In the genomic region with DNA sequence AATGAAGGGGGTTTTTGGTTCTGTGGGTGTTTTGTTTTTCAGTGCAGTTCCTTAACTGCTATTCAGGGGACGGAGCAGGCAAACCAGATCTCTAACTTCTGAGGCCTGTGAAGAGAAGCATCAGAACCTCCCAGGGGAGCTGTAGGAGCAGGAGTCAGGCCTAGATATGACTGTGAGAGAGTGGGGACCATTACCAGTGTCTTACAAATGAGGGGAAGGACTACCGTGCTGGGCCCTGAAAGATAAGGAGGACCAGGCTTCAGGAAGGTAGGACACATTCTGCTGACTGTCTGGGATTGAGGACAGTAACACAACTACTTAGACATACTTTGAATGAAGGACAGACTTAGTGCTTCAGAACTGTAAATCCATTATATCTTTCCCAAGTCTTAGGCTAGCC, we compare ENCODE assay signal across 22 mouse cellular contexts. TPM values are rescaled to one million over a fixed set of nuclear protein-coding genes. Genes with fewer than 3 reads are reported as not detected.
DNase-seq lines count a peak whose midpoint lies in the region; ATAC-seq and TF ChIP-seq lines count a peak whose summit lies in the region.
"Had no signal": no experiment of that assay in that cellular context is flagged by ENCODE, and none has a peak within 500 bp of the region (broad histone marks: within the 10 kb centered on the region; RNA-seq: fewer than 3 reads in every experiment).

No protein-coding gene starts in this region.

- no peaks in the 10 kb centered on the region for H3K79me2 ChIP-seq in CH12.LX (replicated peaks; ENCODE audit: control insufficient read depth, extremely low read depth, insufficient read depth, poor library complexity, severe bottlenecking)

- 0 out of 2 replicates have a peak, but pooled peaks have one; percentile 45 for ATAC-seq in liver, embryonic 11.5 days (replicated peaks; ENCODE audit: low FRiP score)
- ATAC-seq in liver, embryonic 13.5 days (ENCODE audit: low read depth), result peak; percentile 57
- ATAC-seq: activated CD4-positive, CD25-positive, alpha-beta regulatory T cell, adult 4 months; forebrain, embryonic 13.5 days; forebrain, embryonic 15.5 days; Patski had no signal

- H3K9ac ChIP-seq in liver, embryonic 11.5 days (ENCODE audit: low read depth, low read length), result no peak overlapping the region
- no peak overlapping the region for H3K9ac ChIP-seq in CH12.LX (ENCODE audit: insufficient read depth, low read depth)
- no peak overlapping the region for H3K9ac ChIP-seq in liver, embryonic 13.5 days
- H3K9ac ChIP-seq: embryonic facial prominence, embryonic 12.5 days; forebrain, embryonic 13.5 days; forebrain, embryonic 15.5 days had no signal

- no peaks in the 10 kb centered on the region for H3K27me3 ChIP-seq in liver, embryonic 11.5 days (replicated peaks; ENCODE audit: control insufficient read depth, insufficient read depth, low read length)
- no peaks in the 10 kb centered on the region for H3K27me3 ChIP-seq in CH12.LX (replicated peaks)
- H3K27me3 ChIP-seq in liver, embryonic 13.5 days, result no peaks in the 10 kb centered on the region
- H3K27me3 ChIP-seq in midbrain, embryonic 10.5 days (ENCODE audit: low read depth, poor library complexity, severe bottlenecking), result no peaks in the 10 kb centered on the region
- H3K27me3 ChIP-seq: embryonic facial prominence, embryonic 12.5 days; forebrain, embryonic 13.5 days; forebrain, embryonic 15.5 days; Patski had no signal

- H3K4me1 ChIP-seq in liver, embryonic 11.5 days (replicated peaks; ENCODE audit: control insufficient read depth, insufficient read depth, low read length), result no peaks in the 10 kb centered on the region; the same call in 1 of the 2 replicates
- H3K4me1 ChIP-seq in CH12.LX (ENCODE audit: control insufficient read depth in 1 of 2, insufficient read depth in 2 of 2), result peaks cover 0 to 14% of the 10 kb centered on the region in 2 experiments; a peak in 2 of 4 replicates
- H3K4me1 ChIP-seq in liver, embryonic 13.5 days (replicated peaks), result peaks cover 7% of the 10 kb centered on the region
- no peaks in the 10 kb centered on the region for H3K4me1 ChIP-seq in midbrain, embryonic 10.5 days
- H3K4me1 ChIP-seq: embryonic facial prominence, embryonic 10.5 days; embryonic facial prominence, embryonic 12.5 days; forebrain, embryonic 13.5 days; forebrain, embryonic 15.5 days had no signal

- dilution Hi-C loops in CH12.LX (cut with MboI; ENCODE audit: extremely low pct_ligation_motif_present, extremely low pct_unique_long_range_greater_than_20kb, low sequenced_read_pairs), result no loop called here

- H3K27ac ChIP-seq in liver, embryonic 11.5 days (ENCODE audit: low read depth, low read length), result no peak overlapping the region
- no peak overlapping the region for H3K27ac ChIP-seq in CH12.LX (ENCODE audit: insufficient read depth, low read depth)
- no peak overlapping the region for H3K27ac ChIP-seq in liver, embryonic 13.5 days
- no peak overlapping the region for H3K27ac ChIP-seq in midbrain, embryonic 10.5 days (replicated peaks)
- H3K27ac ChIP-seq: embryonic facial prominence, embryonic 10.5 days; embryonic facial prominence, embryonic 12.5 days; forebrain, embryonic 13.5 days; forebrain, embryonic 15.5 days had no signal

- TF ChIP-seq POLR2A in CH12.LX (IDR thresholded peaks at IDR 0.05; ENCODE audit: low read depth, low read length), result no peak

- H3K4me2 ChIP-seq in liver, embryonic 11.5 days, result no peak overlapping the region
- H3K4me2 ChIP-seq in CH12.LX (ENCODE audit: insufficient read depth, low read depth, poor library complexity, severe bottlenecking), result no peak overlapping the region
- no peak overlapping the region for H3K4me2 ChIP-seq in liver, embryonic 13.5 days
- H3K4me2 ChIP-seq: embryonic facial prominence, embryonic 12.5 days; forebrain, embryonic 13.5 days; forebrain, embryonic 15.5 days had no signal

- TF ChIP-seq RAD21 in CH12.LX (IDR thresholded peaks at IDR 0.05; ENCODE audit: low read depth, low read length), result no peak

- H3K4me3 ChIP-seq in liver, embryonic 11.5 days (ENCODE audit: low read depth, low read length), result no peak overlapping the region
- H3K4me3 ChIP-seq in CH12.LX (replicated peaks in 1 of 3; ENCODE audit: low read depth in 2 of 3, low read length in 2 of 3, poor library complexity in 1 of 3), result no peak overlapping the region
- H3K4me3 ChIP-seq in liver, embryonic 13.5 days (replicated peaks), result no peak overlapping the region
- no peak overlapping the region for H3K4me3 ChIP-seq in midbrain, embryonic 10.5 days
- H3K4me3 ChIP-seq: embryonic facial prominence, embryonic 10.5 days; embryonic facial prominence, embryonic 12.5 days; forebrain, embryonic 13.5 days; forebrain, embryonic 15.5 days had no signal

- TF ChIP-seq CTCF in CH12.LX (conservative IDR thresholded peaks at IDR 0.05 in 1 of 2, IDR thresholded peaks at IDR 0.05 in 1 of 2; ENCODE audit: low read depth in 2 of 2, low read length in 2 of 2), result no peak

- H3K36me3 ChIP-seq in liver, embryonic 11.5 days (ENCODE audit: control insufficient read depth, insufficient read depth, low read length), result peaks cover 6% of the 10 kb centered on the region; the same call in 1 of the 2 replicates
- H3K36me3 ChIP-seq in CH12.LX (replicated peaks in 1 of 2; ENCODE audit: control insufficient read depth in 1 of 2, insufficient read depth in 1 of 2, low read length in 1 of 2), result peaks cover 5 to 39% of the 10 kb centered on the region in 2 experiments
- H3K36me3 ChIP-seq in liver, embryonic 13.5 days, result peaks cover 27% of the 10 kb centered on the region
- peaks cover 36% of the 10 kb centered on the region for H3K36me3 ChIP-seq in midbrain, embryonic 10.5 days

- no peak for DNase-seq in liver, embryonic 11.5 days (ENCODE audit: low spot score)
- no peak for DNase-seq in liver
- DNase-seq in CH12.LX (ENCODE audit: extremely low read depth), result peak; percentile 42
- no peak for DNase-seq in liver, embryonic 13.5 days
- no peak for DNase-seq in midbrain, embryonic 10.5 days (ENCODE audit: low spot score)
- no peak for DNase-seq in lung, adult 18-20 months
- DNase-seq: adrenal gland, adult 8-10 months; adrenal gland, postnatal 14 days; adrenal gland, postnatal 36 days; cerebellum, adult 11-12 months; cerebellum, adult 2 months; cerebellum, adult 9-10 months; cerebellum, postnatal 10 days; cerebellum, postnatal 25 days had no signal

- no peaks in the 10 kb centered on the region for H3K9me3 ChIP-seq in liver, embryonic 11.5 days (ENCODE audit: control insufficient read depth, low read length)
- no peaks in the 10 kb centered on the region for H3K9me3 ChIP-seq in CH12.LX (replicated peaks; ENCODE audit: low read length)
- H3K9me3 ChIP-seq in liver, embryonic 13.5 days (replicated peaks), result no peaks in the 10 kb centered on the region
- no peaks in the 10 kb centered on the region for H3K9me3 ChIP-seq in midbrain, embryonic 10.5 days (replicated peaks)
- H3K9me3 ChIP-seq: embryonic facial prominence, embryonic 10.5 days; embryonic facial prominence, embryonic 12.5 days; forebrain, embryonic 13.5 days; forebrain, embryonic 15.5 days; G1E had no signal

- in situ Hi-C loops in CH12.LX (cut with MboI; ENCODE audit: low pct_ligation_motif_present, low pct_unique_long_range_greater_than_20kb, low sequenced_read_pairs), result no loop called here

- 64% methylated on average over 2 of the region's 2 CpGs for WGBS in liver, embryonic 11.5 days
- 33% methylated on average over 2 of the region's 2 CpGs for WGBS in liver, embryonic 13.5 days (ENCODE audit: insufficient replicate concordance)
- WGBS in midbrain, embryonic 10.5 days, result 86% methylated on average over 2 of the region's 2 CpGs

- no peak for TF ChIP-seq EP300 in CH12.LX (IDR thresholded peaks at IDR 0.05; ENCODE audit: low read length)

TF ChIP-seq in CH12.LX, 34 proteins besides CTCF, POLR2A, EP300 and RAD21:
- TF ChIP-seq POLR2AphosphoS2 (IDR thresholded peaks at IDR 0.05; ENCODE audit: low read depth, low read length) (no peak), NRF1 (IDR thresholded peaks at IDR 0.05; ENCODE audit: low read depth, low read length) (no peak), KAT2A (IDR thresholded peaks at IDR 0.05; ENCODE audit: insufficient replicate concordance, low read length) (no peak), CHD1 (IDR thresholded peaks at IDR 0.05; ENCODE audit: low read depth, low read length) (no peak), IRF4 (IDR thresholded peaks at IDR 0.05; ENCODE audit: low read depth, low read length) (no peak), ZKSCAN1 (IDR thresholded peaks at IDR 0.05; ENCODE audit: borderline replicate concordance, low read depth, low read length) (no peak), CHD2 (IDR thresholded peaks at IDR 0.05; ENCODE audit: low read length) (no peak), JUND (conservative IDR thresholded peaks at IDR 0.05; ENCODE audit: low read depth, low read length) (no peak), NELFE (IDR thresholded peaks at IDR 0.05; ENCODE audit: low read depth, low read length) (no peak), JUN (IDR thresholded peaks at IDR 0.05; ENCODE audit: insufficient read depth, low read depth, low read length) (no peak), E2F4 (IDR thresholded peaks at IDR 0.05; ENCODE audit: insufficient replicate concordance, low read depth, low read length) (no peak), SMC3 (IDR thresholded peaks at IDR 0.05; ENCODE audit: low read depth, low read length) (no peak), ZC3H11A (IDR thresholded peaks at IDR 0.05; ENCODE audit: low read depth, low read length) (no peak), ZMIZ1 (IDR thresholded peaks at IDR 0.05; ENCODE audit: low read depth, low read length) (no peak)

RNA-seq across cellular contexts. Expression of a gene that starts 33.8 kb away (rescaled TPM):
- 2.9 and 3.5 TPM in 2 replicates for polyA plus RNA-seq in liver, embryonic 11.5 days (2014; fragmentation: Nextera tagmentation; extraction: Ambion mirVana)
- total RNA-seq in CH12.LX (2012; rRNA removed) (not detected in 2 replicates), CH12.LX (2014; rRNA removed) (not detected in 2 replicates)
- not detected in 2 replicates for polyA plus RNA-seq in CH12.LX (2012; ENCODE audit: insufficient read length, low read depth)
- 0.23 and 0.52 TPM in 2 replicates for polyA plus RNA-seq in liver, embryonic 13.5 days (2015; fragmentation: Nextera tagmentation; extraction: Ambion mirVana)
- 3.6 and 3.7 TPM in 2 replicates for polyA plus RNA-seq in midbrain, embryonic 10.5 days (2016; fragmentation: Nextera tagmentation; extraction: Ambion mirVana)
- total RNA-seq: G1E had no signal
- polyA plus RNA-seq: activated CD4-positive, CD25-positive, alpha-beta regulatory T cell, adult 4 months; G1E had no signal

RNA-seq across cellular contexts. Expression of a gene that starts 54.5 kb away (rescaled TPM):
- polyA plus RNA-seq in liver, embryonic 11.5 days (2014; fragmentation: Nextera tagmentation; extraction: Ambion mirVana), result 0.31 and 0.95 TPM in 2 replicates
- 0.17 TPM in 2 replicates for total RNA-seq in CH12.LX (2012; rRNA removed)
- not detected in 2 replicates for total RNA-seq in CH12.LX (2014; rRNA removed)
- 0.21 and 0.44 TPM in 2 replicates for polyA plus RNA-seq in CH12.LX (2012; ENCODE audit: insufficient read length, low read depth)
- polyA plus RNA-seq in liver, embryonic 13.5 days (2015; fragmentation: Nextera tagmentation; extraction: Ambion mirVana), result 0.45 and 0.71 TPM in 2 replicates
- polyA plus RNA-seq in midbrain, embryonic 10.5 days (2016; fragmentation: Nextera tagmentation; extraction: Ambion mirVana), result 0.84 and 1.1 TPM in 2 replicates
- polyA plus RNA-seq: activated CD4-positive, CD25-positive, alpha-beta regulatory T cell, adult 4 months; C2C12; G1E had no signal
